Mouse (Mus musculus) CD4-positive, CD25-positive, alpha-beta regulatory T cell (primary cell): ENCODE measurements around the gene Gal. TPM values are rescaled to one million over a fixed set of nuclear protein-coding genes. Genes with fewer than 3 reads are reported as not detected.

Experiments used
- polyA plus RNA-seq: library from polyadenylated mRNA; unstranded; fragments of 100-300 nt; shearing (Covaris generic); gene quantifications from one replicate; pipeline ENCODE4 v1.2.1, GENCODE M21; 2017

Gal gene
- 0.23 TPM for polyA plus RNA-seq

DNA sequence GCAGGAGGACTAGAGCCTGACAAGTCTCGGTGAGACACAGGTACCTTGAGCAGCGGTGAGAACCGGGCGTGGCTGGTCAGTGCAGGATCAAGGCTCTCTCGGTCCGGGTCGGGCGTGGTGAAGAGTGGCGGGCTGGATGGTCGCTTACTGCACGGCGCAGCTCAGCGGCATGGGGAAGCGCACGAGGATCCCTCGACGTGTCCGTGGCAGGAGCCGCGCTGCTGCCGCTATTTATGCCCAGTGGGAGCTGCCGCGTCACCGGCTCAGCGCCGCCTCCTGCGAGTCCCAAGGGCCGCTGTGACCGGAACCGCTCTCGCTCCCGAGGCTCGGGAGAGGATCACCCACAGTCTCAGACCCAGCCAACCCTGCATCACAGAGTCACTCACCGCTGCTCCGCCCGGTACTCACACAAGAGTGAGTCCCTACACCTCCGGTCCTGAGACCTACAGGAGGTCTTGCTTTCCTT is at the start of gene Gal:
Gal (minus strand) TSS at position 277 of the 466 bp plus-strand sequence.

GRCm38 (mm10) chr19:3388629-3389057 is 25.7 kb downstream of the Gal start, which contains the start of gene Tesmin:
TSS of gene Tesmin (plus strand) at chr19:3388857.

Other genes starting within 250 kb of the Gal start
- 104 TPM for gene Mrpl21, start 131.6 kb downstream of the Gal start, polyA plus RNA-seq
- gene Ighmbp2, start 131.5 kb downstream of the Gal start, polyA plus RNA-seq: 16.3 TPM
- 50.7 TPM for gene Cpt1a, start 92.2 kb downstream of the Gal start, polyA plus RNA-seq
- gene Tesmin, start 25.7 kb downstream of the Gal start, polyA plus RNA-seq: not detected
- gene Ppp6r3, start 161.2 kb upstream of the Gal start, polyA plus RNA-seq: 75.9 TPM